Mouse (Mus musculus): ENCODE measurements at regions not wholly inside any gene's neighbourhood (a gene's known extent, or its start where the extent isn't known, plus 50 kb on each side); places are given as distances from the start of the nearest gene placed in this dataset.

- no peak for ATAC-seq
Measured at GRCm38 (mm10) chr10:18907276-18907960, 62.6 kb downstream of the Perp start.

GRCm38 (mm10) chr10:18909307-18909706 lies 64.5 kb downstream of the Perp start:
- no peak for ATAC-seq

- ATAC-seq = no peak
Measured at GRCm38 (mm10) chr10:18910898-18911297, 66.1 kb downstream of the Perp start.

- peak; percentile 95 for ATAC-seq
Measured at GRCm38 (mm10) chr10:18917120-18917616, 72.3 kb downstream of the Perp start.

- ATAC-seq = peak; percentile 59
Measured at GRCm38 (mm10) chr10:18923088-18923821, 78.4 kb downstream of the Perp start.

GRCm38 (mm10) chr10:18927811-18928210 lies 83.0 kb downstream of the Perp start:
- ATAC-seq = no peak

- ATAC-seq = no peak
Measured at GRCm38 (mm10) chr10:18931344-18931743, 84.1 kb downstream of the Tnfaip3 start.

GRCm38 (mm10) chr10:18941447-18941846 lies 74.0 kb downstream of the Tnfaip3 start:
- ATAC-seq = peak; percentile 77

GRCm38 (mm10) chr10:18941908-18942307 lies 73.5 kb downstream of the Tnfaip3 start:
- ATAC-seq = no peak

- no peak for ATAC-seq
Measured at GRCm38 (mm10) chr10:18943296-18944075, 72.0 kb downstream of the Tnfaip3 start.

- ATAC-seq = peak; percentile 65
Measured at GRCm38 (mm10) chr10:18946727-18947126, 68.7 kb downstream of the Tnfaip3 start.

All from activated CD4-positive, CD25-positive, alpha-beta regulatory T cell, adult 4 months (primary cell).